Mouse (Mus musculus) granulocyte monocyte progenitor cell, adult 5-6 weeks (primary cell): ENCODE results near the gene Lekr1. TPM values are rescaled to one million over a fixed set of nuclear protein-coding genes. Genes with fewer than 3 reads are reported as not detected.

Source experiments
- ATAC-seq: replicated peaks from 2 replicates; pipeline ENCODE4 v1.8.0; 2016; ENCODE audit warnings: mild to moderate bottlenecking, moderate TSS enrichment, inconsistent platforms; ENCODE audit not compliant: poor library complexity, severe bottlenecking
- total RNA-seq, 2 experiments: library from RNA; stranded (forward) in 1 of 2; stranded (reverse) in 1 of 2; fragments of 200-712, 200-1000 nt in 1 of 2; fragments of >200 nt in 1 of 2; fragmentation: Nextera tagmentation in 1 of 2; gene quantifications; 2 replicates each; pipeline ENCODE4 v1.2.3; 2014 to 2017

Lekr1 gene
- total RNA-seq, 2 experiments from 2014 or later: 2.7 to 11.2 TPM

DNA sequence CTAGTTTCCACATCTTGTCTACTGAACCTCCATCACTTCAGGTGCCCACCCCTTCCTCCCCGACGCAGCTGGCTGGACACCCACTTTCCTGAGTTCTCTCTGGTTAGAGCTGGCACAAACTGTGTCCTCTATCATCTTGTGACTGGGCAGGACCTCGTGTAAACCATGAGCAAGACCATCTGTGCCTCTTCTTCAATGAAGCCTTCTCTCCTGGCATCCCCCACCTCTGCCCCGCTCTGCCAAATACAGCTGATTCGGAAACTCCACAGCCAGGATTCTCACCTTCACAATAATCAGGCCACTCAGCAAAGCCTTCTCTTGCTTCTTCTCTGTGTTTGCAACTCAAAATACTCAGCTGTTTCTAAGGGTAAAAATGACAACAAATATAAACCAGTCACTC lies 161.4 kb downstream of the Lekr1 start:
- ATAC-seq: no peak

DNA sequence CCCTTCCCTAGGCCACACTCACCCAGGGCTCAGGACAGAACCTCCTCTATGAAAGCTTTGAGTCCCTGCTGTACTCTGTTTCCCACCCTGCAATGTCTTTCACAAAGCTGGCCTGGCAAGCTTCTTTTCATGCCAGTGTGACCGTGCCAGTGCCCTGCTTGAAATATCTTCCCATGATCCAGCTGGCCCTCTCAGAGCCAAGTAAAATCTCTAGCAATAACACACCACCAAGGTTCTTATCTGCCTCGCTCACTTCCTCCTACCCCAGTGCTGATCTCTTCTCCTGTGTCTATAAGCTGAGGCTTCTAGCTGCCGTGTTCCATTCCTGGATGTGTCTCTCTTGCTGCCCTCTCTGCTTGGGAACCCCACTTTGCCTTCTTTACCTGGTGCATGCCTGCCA lies 162.0 kb downstream of the Lekr1 start:
- ATAC-seq: 0 out of 2 replicates have a peak, but pooled peaks have one; percentile 13

DNA sequence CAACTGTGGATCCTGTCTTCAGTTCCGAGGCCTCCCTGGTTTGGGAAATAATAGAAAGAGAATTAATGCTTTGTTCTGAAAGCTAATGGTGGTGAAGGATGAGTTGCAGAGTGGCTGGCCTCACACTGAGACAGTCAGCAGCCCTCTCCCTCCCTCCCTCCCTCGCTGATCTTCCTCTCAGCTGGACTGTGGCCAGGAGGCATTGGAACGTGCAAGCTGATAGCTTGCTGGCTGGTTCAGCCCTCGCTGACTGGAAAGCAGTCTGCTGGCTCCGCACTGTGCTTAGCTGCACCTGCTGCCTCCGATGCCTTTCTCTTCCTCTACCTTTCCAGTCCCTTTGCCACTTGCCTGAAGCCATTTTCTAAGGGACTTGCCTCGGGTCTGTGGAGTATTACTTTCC lies 163.2 kb downstream of the Lekr1 start:
- ATAC-seq: no peak

DNA sequence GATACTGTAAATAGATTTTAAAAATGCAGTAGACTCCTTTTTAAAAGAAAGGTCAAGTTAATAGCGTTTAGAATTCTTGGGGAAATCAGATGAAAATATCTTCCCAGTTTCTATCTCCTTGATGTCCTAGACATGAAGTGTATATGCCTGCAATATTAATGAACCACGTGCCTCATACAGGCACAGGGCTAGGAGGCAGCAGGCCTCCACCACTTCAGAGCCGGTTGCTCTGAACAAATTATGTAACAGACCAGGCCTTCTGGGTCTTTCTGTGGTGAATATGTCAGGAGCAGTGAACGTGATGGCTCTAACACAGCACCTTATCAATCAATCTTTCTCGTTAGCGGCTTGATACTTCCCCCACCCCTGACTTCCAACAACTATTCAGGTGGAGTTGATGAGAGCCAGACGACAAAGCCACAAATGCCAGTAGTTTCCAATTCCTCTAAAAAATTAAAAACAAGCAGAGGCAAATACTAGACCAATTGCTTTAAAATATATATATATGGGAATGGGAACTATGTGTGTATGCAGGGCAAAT lies 164.0 kb downstream of the Lekr1 start:
- ATAC-seq: no peak; the same call in 1 of the 2 replicates

- no peak for ATAC-seq
Measured at GRCm38 (mm10) chr3:65830801-65831200, 164.8 kb downstream of the Lekr1 start.

DNA sequence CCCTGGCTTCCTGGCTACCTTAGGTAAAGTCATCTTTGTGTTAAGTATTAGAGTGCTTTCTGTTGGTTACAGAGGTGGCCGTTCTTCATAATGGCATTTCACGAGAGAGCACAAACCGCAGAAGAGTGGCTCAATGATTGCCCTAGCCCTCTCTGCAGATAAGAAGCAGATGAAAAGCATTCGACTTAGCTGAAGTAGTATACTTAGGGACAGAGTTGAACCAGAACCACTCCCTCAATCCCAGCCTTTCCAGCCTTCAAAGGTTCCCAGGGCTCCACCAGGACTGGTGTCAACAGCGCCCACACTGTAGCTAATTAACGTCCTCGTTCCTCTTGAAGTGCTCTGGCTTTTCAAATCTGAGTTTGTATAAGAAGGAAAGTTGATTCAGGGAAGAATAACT lies 166.4 kb downstream of the Lekr1 start:
- no peak for ATAC-seq

DNA sequence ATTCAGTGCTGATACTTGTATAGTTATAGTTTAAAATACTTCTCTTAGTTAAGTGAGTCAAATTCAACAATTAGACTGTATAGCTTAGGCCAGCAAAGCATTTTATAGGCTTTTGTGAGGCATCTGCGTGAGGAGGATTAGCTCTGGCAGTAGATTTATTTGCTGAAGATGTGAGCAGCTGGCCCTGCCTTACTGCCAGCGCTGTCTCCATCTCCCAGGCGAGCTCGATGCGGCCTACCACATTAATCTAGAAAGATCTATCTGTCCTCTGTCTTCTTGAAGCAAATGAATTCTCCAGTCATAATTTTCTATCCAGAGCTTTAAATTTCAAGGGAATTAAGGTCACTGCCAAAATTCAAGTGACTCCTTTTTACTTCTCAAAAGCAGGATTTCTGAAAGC lies 170.4 kb downstream of the Lekr1 start:
- no peak for ATAC-seq

DNA sequence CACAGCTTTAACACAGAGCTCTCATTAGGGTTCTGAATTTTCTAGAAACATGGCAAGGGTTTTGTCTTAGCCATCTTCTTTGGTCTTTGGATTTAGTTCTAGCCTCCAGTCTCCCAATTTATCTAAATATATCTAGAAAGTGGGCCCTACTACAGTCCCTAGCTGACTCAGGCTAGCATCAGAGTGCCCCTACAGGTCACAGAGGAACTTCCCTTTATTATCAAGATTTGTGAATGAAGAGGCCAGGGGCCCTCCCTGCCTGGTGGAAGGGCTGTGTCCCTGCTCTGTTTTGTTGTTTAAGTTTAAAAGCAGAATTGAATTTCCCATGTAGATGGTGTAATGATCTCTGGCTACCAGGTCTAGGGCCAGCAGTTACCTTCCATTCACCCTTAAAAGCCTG lies 173.6 kb downstream of the Lekr1 start:
- ATAC-seq: peak; percentile 72

DNA sequence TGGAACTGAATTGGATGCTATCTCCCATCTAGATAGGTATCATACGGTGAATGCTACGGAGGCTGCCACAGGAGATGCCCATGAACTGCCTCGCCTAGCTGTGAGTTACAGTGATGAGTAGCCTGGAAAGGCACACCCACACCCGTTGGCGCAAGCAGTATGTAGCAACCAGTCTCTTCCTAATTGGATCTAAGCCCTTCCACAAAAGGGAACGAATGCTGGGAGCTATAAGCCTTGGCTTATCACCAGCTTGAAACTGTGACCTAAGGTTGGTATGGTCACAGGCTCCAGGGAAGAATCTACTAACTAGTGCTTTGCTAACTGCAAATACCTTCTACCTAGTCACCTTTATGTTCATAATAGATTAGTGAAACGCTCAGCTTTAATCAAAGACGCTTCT lies 175.1 kb downstream of the Lekr1 start:
- ATAC-seq: peak; percentile 40; the same call in 1 of the 2 replicates

DNA sequence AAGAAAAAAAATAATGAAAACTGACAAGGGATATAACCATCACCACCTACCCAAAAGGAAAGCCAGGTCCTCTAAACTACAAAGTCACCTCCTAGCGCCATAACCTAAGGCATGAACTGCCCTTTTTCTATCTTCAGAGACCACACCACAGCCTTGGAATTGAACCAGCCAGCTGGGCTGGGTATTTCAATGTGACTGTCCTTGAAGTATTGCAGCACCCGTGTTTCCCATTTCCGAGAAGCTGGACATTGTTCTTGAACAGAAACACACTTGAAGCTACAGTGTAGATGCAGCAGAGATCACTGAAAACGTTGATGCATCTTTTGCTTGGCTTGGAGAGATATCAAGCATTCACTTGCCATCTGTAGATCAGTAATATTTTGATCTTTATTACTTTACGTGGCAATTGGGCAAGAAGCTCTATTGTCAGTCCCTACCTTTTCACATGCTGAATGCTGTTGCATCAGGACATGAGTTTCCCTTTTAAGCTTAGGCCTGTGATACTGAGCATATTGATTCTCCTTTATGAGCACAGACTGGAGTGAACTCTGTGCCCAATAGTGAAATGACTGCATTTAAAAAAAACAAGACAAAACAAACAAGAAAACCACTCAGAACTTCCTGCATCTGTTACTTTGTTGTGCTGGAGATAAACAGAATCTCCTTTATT lies 176.6 kb downstream of the Lekr1 start:
- ATAC-seq: no peak

GRCm38 (mm10) chr3:65843185-65843552 lies 177.1 kb downstream of the Lekr1 start:
- ATAC-seq: no peak

GRCm38 (mm10) chr3:65844302-65844701 lies 178.3 kb downstream of the Lekr1 start:
- ATAC-seq: no peak

DNA sequence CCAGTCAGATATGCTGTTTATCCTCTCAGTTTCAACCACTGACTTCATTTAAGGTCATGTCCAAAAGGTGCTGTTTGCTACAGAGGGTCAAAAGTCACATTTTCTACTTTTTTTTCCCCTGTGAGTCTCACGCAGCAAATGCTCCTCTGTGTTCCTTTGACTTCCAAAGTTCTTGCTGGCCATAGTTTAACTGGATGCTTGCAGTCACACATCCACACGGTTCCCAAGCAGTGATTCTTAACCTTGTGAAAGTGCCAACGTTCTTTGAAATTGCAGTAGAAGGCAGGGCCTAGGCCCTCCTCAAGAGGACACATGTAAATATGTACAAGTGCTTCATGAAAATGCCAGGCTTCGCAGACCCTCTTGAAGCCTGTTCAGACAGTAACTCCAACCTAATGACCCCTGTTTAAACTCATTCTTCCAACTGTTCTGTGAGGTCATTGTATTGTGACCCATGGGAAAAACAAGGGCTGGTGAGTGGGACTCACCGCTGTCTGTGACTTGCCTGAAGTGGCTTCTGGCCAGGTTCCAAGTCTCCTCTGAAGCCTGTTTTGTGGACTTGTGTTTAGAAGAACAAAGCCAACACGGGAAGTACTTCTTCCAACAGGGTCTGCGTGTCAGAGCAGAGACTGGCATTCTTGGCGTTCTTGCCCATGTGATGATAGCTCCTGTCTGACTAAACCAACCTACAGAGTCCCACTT lies 179.0 kb downstream of the Lekr1 start:
- ATAC-seq: no peak

DNA sequence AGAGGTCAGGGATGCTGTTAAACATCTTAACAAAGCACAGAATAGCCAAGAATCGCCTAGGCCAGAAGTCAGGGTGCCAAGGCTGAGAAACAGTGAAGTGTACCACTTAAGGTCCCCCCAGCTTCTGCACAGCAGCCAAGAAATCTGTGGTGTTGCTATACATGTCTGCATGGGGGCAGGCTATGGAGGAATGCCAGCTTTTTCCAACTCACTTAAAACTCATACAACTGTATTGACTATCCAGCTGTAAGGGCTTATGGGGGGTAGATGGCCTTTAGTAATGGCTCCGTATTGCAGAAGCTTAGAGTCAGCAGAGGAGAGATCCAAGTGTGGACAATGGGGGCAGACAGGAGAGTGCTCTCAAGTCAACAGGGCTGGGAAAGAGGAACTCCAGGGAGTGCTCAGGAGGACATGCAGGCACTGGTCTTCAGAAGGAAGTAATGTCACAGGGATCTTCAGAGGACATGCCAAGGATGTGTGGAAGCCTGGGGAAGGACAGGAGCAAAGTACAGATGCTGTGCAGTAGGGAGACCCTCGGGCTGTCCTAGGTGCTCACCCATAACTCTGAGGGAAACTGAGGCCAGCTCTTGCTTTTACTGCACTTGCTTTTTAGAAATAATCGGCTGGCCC lies 181.2 kb downstream of the Lekr1 start:
- ATAC-seq: peak; percentile 76

- ATAC-seq: no peak
Measured at GRCm38 (mm10) chr3:65853746-65854145, 187.7 kb downstream of the Lekr1 start.

DNA sequence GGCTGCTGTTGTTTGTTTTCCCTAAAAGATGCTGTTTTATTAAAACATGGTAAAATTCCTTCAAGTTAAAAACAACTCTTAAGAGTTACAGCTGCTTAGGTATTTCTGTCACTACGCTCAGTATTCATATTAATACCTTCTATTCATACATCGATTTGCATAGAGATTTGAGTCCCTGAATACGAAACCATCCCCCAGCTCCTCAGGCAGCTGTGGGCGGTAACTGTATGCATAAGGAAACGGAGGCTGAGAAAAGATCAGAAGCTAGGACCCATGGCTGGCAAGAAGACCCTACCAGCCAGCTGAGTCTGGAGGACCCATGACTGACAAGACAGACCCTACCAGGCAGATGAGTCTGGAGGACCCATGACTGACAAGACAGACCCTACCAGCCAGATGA lies 189.5 kb downstream of the Lekr1 start:
- no peak for ATAC-seq

DNA sequence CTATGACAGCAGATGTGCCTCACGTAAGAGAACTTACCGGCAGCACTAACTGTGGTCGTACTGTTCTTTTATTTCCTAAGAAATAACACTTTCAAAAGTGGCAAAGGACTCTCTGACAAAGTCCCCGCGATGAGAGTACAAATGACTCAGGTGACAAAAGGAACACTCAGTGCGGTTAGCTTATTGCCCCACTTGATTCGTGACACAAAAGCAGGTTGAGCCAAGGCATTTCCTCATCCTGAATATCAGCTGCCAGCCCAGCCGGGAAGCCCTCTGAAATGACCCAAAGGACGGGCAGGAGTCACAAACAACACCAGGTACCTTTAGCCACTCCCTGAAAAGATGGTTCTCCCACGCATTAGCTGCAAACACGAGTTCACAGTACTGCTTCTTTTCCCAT lies 192.1 kb downstream of the Lekr1 start:
- ATAC-seq: peak; percentile 57

GRCm38 (mm10) chr3:65858741-65859348 lies 192.8 kb downstream of the Lekr1 start:
- no peak for ATAC-seq

GRCm38 (mm10) chr3:65859750-65860149 lies 193.7 kb downstream of the Lekr1 start:
- ATAC-seq: no peak

GRCm38 (mm10) chr3:65860903-65861302 lies 194.9 kb downstream of the Lekr1 start:
- ATAC-seq: no peak

DNA sequence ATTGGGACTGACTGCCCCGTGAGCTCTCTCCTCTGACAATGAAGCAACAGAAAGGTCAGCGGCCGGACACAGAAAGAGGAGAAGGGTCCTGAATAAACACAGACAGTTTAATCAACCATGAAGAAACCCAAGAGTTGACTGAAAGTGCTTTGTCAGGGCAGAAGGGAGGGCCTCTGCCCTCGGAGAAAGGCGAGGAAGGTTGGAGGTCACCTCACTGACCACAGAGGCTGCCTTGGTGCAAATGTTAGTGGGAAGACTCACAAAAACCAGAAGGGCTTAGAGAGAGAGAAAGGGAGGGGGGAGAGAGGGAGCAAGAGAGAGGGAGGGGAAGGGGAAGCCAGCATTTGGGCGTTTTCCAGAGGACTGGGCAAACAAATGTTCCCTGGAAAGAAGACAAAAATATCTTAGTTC lies 195.4 kb downstream of the Lekr1 start:
- ATAC-seq: peak; percentile 25
